Comparison of ENCODE assay signal across 25 mouse cellular contexts in genomic region chr3:3761346-3761745, GRCm38 (mm10).
DNase-seq lines count a peak whose midpoint lies in the region; ATAC-seq and TF ChIP-seq lines count a peak whose summit lies in the region.
"Had no signal": no experiment of that assay in that cellular context is flagged by ENCODE, and none has a peak within 500 bp of the region (broad histone marks: within the 10 kb centered on the region; RNA-seq: fewer than 3 reads in every experiment).

No protein-coding gene starts in this region.

- no peaks in the 10 kb centered on the region for H3K4me1 ChIP-seq in lung, embryonic 15.5 days
- no peaks in the 10 kb centered on the region for H3K4me1 ChIP-seq in lung, postnatal 0 days (ENCODE audit: insufficient read depth, low read depth, low read length)
- no peaks in the 10 kb centered on the region for H3K4me1 ChIP-seq in lung, adult 2 months (ENCODE audit: control insufficient read depth, insufficient read depth, low read length)
- no peaks in the 10 kb centered on the region for H3K4me1 ChIP-seq in midbrain, embryonic 11.5 days (ENCODE audit: control insufficient read depth, insufficient read depth, low read length)
- H3K4me1 ChIP-seq in midbrain, embryonic 16.5 days (ENCODE audit: control insufficient read depth, insufficient read depth, low read length): no peaks in the 10 kb centered on the region
- no peaks in the 10 kb centered on the region for H3K4me1 ChIP-seq in stomach, postnatal 0 days (replicated peaks; ENCODE audit: control insufficient read depth, insufficient read depth)
- H3K4me1 ChIP-seq: embryonic facial prominence, embryonic 13.5 days; embryonic facial prominence, embryonic 15.5 days; forebrain, embryonic 10.5 days; forebrain, embryonic 12.5 days had no signal

- TF ChIP-seq POLR2A in lung, adult 2 months (IDR thresholded peaks at IDR 0.05; ENCODE audit: borderline replicate concordance, extremely low read depth, low read depth, low read length): no peak

- no peak overlapping the region for H3K27ac ChIP-seq in lung, embryonic 15.5 days
- no peak overlapping the region for H3K27ac ChIP-seq in lung, postnatal 0 days (ENCODE audit: low read length)
- no peak overlapping the region for H3K27ac ChIP-seq in midbrain, embryonic 11.5 days (ENCODE audit: low read depth, low read length)
- H3K27ac ChIP-seq in midbrain, embryonic 16.5 days (ENCODE audit: low read length): no peak overlapping the region
- no peak overlapping the region for H3K27ac ChIP-seq in stomach, postnatal 0 days (replicated peaks)
- H3K27ac ChIP-seq: embryonic facial prominence, embryonic 13.5 days; embryonic facial prominence, embryonic 15.5 days; forebrain, embryonic 10.5 days; forebrain, embryonic 12.5 days had no signal

- in situ Hi-C loops in Patski (cut with MboI; ENCODE audit: low pct_unique_long_range_greater_than_20kb): no loop called here

- H3K27me3 ChIP-seq in lung, embryonic 15.5 days: no peaks in the 10 kb centered on the region
- no peaks in the 10 kb centered on the region for H3K27me3 ChIP-seq in lung, postnatal 0 days (replicated peaks; ENCODE audit: insufficient read depth, low read length)
- H3K27me3 ChIP-seq in midbrain, embryonic 11.5 days (ENCODE audit: control insufficient read depth, insufficient read depth, low read length): no peaks in the 10 kb centered on the region
- H3K27me3 ChIP-seq in midbrain, embryonic 16.5 days (ENCODE audit: control insufficient read depth, insufficient read depth, low read depth, low read length): no peaks in the 10 kb centered on the region
- peaks cover 3% of the 10 kb centered on the region for H3K27me3 ChIP-seq in Patski
- no peaks in the 10 kb centered on the region for H3K27me3 ChIP-seq in stomach, postnatal 0 days (ENCODE audit: control insufficient read depth, insufficient read depth, low read length)
- H3K27me3 ChIP-seq: embryonic facial prominence, embryonic 13.5 days; embryonic facial prominence, embryonic 15.5 days; forebrain, embryonic 12.5 days had no signal

- peak; percentile 52; the same call in 1 of the 2 replicates for ATAC-seq in lung, embryonic 15.5 days (ENCODE audit: borderline replicate concordance, extremely low read depth, low FRiP score, low TSS enrichment)
- peak; percentile 70 for ATAC-seq in lung, postnatal 0 days
- 0 out of 2 replicates have a peak, but pooled peaks have one; percentile 22 for ATAC-seq in midbrain, embryonic 11.5 days (ENCODE audit: low FRiP score)
- ATAC-seq in midbrain, embryonic 16.5 days: no peak
- ATAC-seq in Patski: no peak
- ATAC-seq in stomach, postnatal 0 days (ENCODE audit: low FRiP score, low TSS enrichment): no peak
- ATAC-seq: forebrain, embryonic 14.5 days; forebrain, embryonic 16.5 days had no signal

- no peaks in the 10 kb centered on the region for H3K9me3 ChIP-seq in lung, embryonic 15.5 days
- no peaks in the 10 kb centered on the region for H3K9me3 ChIP-seq in lung, postnatal 0 days (ENCODE audit: low read length)
- no peaks in the 10 kb centered on the region for H3K9me3 ChIP-seq in midbrain, embryonic 11.5 days (ENCODE audit: control insufficient read depth, low read length)
- H3K9me3 ChIP-seq in midbrain, embryonic 16.5 days (replicated peaks; ENCODE audit: control insufficient read depth, low read length, poor library complexity, severe bottlenecking): no peaks in the 10 kb centered on the region
- no peaks in the 10 kb centered on the region for H3K9me3 ChIP-seq in stomach, postnatal 0 days (ENCODE audit: control insufficient read depth, low read length)
- H3K9me3 ChIP-seq: embryonic facial prominence, embryonic 13.5 days; embryonic facial prominence, embryonic 15.5 days; forebrain, embryonic 10.5 days; forebrain, embryonic 12.5 days had no signal

- DNase-seq in lung, postnatal 4 days: no peak
- DNase-seq in lung, postnatal 0 days (ENCODE audit: low spot score): peak; percentile 53
- DNase-seq in lung, adult 2 months: no peak
- DNase-seq in midbrain, embryonic 11.5 days (ENCODE audit: low spot score, missing footprints): no peak
- peak; percentile 20 for DNase-seq in Patski (ENCODE audit: low read depth, low spot score)
- DNase-seq in stomach, postnatal 0 days (ENCODE audit: low spot score): no peak
- DNase-seq: adrenal gland, adult 2 months; adrenal gland, postnatal 10 days; adrenal gland, postnatal 25 days; cerebellum, adult 11 months; cerebellum, adult 18-20 months; cerebellum, adult 8-10 months; cerebellum, adult 9-11 months; cerebellum, postnatal 14 days; cerebellum, postnatal 36 days; embryo, embryonic 11 days had no signal

- no peak overlapping the region for H3K4me3 ChIP-seq in lung, embryonic 15.5 days
- no peak overlapping the region for H3K4me3 ChIP-seq in lung, postnatal 0 days (ENCODE audit: low read depth, low read length)
- H3K4me3 ChIP-seq in lung, adult 2 months (replicated peaks; ENCODE audit: extremely low read depth, low read depth, low read length): no peak overlapping the region
- H3K4me3 ChIP-seq in midbrain, embryonic 11.5 days (ENCODE audit: low read depth, low read length): no peak overlapping the region
- H3K4me3 ChIP-seq in midbrain, embryonic 16.5 days (ENCODE audit: low read depth, low read length): no peak overlapping the region
- H3K4me3 ChIP-seq in stomach, postnatal 0 days (ENCODE audit: low read depth, low read length): no peak overlapping the region
- H3K4me3 ChIP-seq: embryonic facial prominence, embryonic 13.5 days; embryonic facial prominence, embryonic 15.5 days; erythroblast, embryonic 14.5 days; forebrain, embryonic 10.5 days; forebrain, embryonic 12.5 days had no signal

- 20% methylated on average over 1 of the region's 1 CpGs for WGBS in lung, embryonic 15.5 days
- 13% methylated on average over 1 of the region's 1 CpGs for WGBS in lung, postnatal 0 days
- 39% methylated on average over 1 of the region's 1 CpGs for WGBS in lung, adult 2 months
- 49% methylated on average over 1 of the region's 1 CpGs for WGBS in midbrain, embryonic 11.5 days
- WGBS in midbrain, embryonic 16.5 days: 60% methylated on average over 1 of the region's 1 CpGs
- 14% methylated on average over 1 of the region's 1 CpGs for WGBS in stomach, postnatal 0 days

- no peak overlapping the region for H3K9ac ChIP-seq in lung, embryonic 15.5 days
- no peak overlapping the region for H3K9ac ChIP-seq in lung, postnatal 0 days (replicated peaks; ENCODE audit: low read depth)
- no peak overlapping the region for H3K9ac ChIP-seq in midbrain, embryonic 11.5 days (ENCODE audit: low read length)
- no peak overlapping the region for H3K9ac ChIP-seq in midbrain, embryonic 16.5 days (ENCODE audit: low read depth, low read length)
- H3K9ac ChIP-seq in stomach, postnatal 0 days (ENCODE audit: low read length): no peak overlapping the region
- H3K9ac ChIP-seq: embryonic facial prominence, embryonic 13.5 days; embryonic facial prominence, embryonic 15.5 days; forebrain, embryonic 12.5 days had no signal

- POLR2A ChIA-PET in Patski (lab: Charles Lee): interaction anchor here (1.1 kb wide), 1 partner anchor 15 kb away, joined by 3 read pairs; no protein-coding TSS in a partner anchor

- H3K4me2 ChIP-seq in lung, embryonic 15.5 days: no peak overlapping the region
- H3K4me2 ChIP-seq in lung, postnatal 0 days (replicated peaks; ENCODE audit: low read depth, low read length): no peak overlapping the region
- H3K4me2 ChIP-seq in midbrain, embryonic 11.5 days: no peak overlapping the region
- H3K4me2 ChIP-seq in midbrain, embryonic 16.5 days (ENCODE audit: low read length): no peak overlapping the region
- H3K4me2 ChIP-seq in stomach, postnatal 0 days (replicated peaks; ENCODE audit: low read depth): no peak overlapping the region
- H3K4me2 ChIP-seq: embryonic facial prominence, embryonic 13.5 days; embryonic facial prominence, embryonic 15.5 days; forebrain, embryonic 12.5 days had no signal

- H3K36me3 ChIP-seq in lung, embryonic 15.5 days: no peaks in the 10 kb centered on the region
- H3K36me3 ChIP-seq in lung, postnatal 0 days (ENCODE audit: insufficient read depth, low read length): no peaks in the 10 kb centered on the region
- no peaks in the 10 kb centered on the region for H3K36me3 ChIP-seq in midbrain, embryonic 11.5 days (ENCODE audit: control insufficient read depth, insufficient read depth, low read length)
- no peaks in the 10 kb centered on the region for H3K36me3 ChIP-seq in midbrain, embryonic 16.5 days (ENCODE audit: control insufficient read depth, insufficient read depth, low read length)
- H3K36me3 ChIP-seq in stomach, postnatal 0 days (ENCODE audit: control insufficient read depth, insufficient read depth, low read length): no peaks in the 10 kb centered on the region
- H3K36me3 ChIP-seq: embryonic facial prominence, embryonic 13.5 days; embryonic facial prominence, embryonic 15.5 days; forebrain, embryonic 10.5 days; forebrain, embryonic 12.5 days had no signal

- no peak for TF ChIP-seq CTCF in lung, postnatal 0 days (IDR thresholded peaks at IDR 0.05)
- no peak for TF ChIP-seq CTCF in lung, adult 2 months (IDR thresholded peaks at IDR 0.05; ENCODE audit: insufficient read depth, low read length)
- TF ChIP-seq CTCF in Patski (IDR thresholded peaks at IDR 0.05): no peak
- no peak for TF ChIP-seq CTCF in stomach, postnatal 0 days (IDR thresholded peaks at IDR 0.05; ENCODE audit: low read depth)

- TF ChIP-seq EP300 in lung, postnatal 0 days (IDR thresholded peaks at IDR 0.05): peak; percentile 96
- no peak for TF ChIP-seq EP300 in stomach, postnatal 0 days (optimal IDR thresholded peaks at IDR 0.05)

- CTCF ChIA-PET in Patski (lab: Charles Lee): no interaction called here

Comparison
In these comparisons a context has a peak if more than half of its experiments do, and no peak if none do; other contexts are left out.
1. ATAC-seq: peak in lung, embryonic 15.5 days (single experiment), lung, postnatal 0 days (single experiment) and midbrain, embryonic 11.5 days (single experiment); none in midbrain, embryonic 16.5 days (single experiment), Patski (single experiment) and stomach, postnatal 0 days (single experiment).
2. DNase-seq: peak in lung, postnatal 0 days (single experiment) and Patski (single experiment); none in lung, postnatal 4 days (0 of 2), lung, adult 2 months (single experiment), midbrain, embryonic 11.5 days (single experiment) and stomach, postnatal 0 days (single experiment).